Mouse (Mus musculus): ENCODE data around the gene Gse1. TPM values are rescaled to one million over a fixed set of nuclear protein-coding genes. Genes with fewer than 3 reads are reported as not detected.

The Gse1 gene
- total RNA-seq, 1 experiment: 21.4 TPM

DNA sequence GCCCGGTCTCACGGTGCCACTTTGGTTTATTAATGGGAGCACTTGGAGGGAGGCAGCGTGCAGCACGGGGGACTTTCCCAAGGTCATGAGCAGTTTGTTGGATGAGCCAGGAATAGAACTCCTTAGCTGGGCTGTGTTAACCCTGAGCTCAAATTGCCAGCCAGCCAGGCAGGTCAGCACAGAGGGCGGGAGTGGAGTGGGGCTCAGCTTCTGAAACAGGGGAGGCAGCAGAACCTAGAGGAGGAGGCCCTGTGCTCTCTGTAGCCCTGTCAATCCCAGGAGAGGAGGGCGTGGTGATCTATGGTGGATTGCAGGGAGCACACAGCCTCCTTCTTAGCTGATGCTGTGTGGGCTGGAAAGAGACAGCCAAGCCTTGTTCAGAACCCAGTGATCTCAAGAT is 297.6 kb downstream of the Gse1 start:
- no peak for DNase-seq (ENCODE audit: low read depth, low spot score)
- Histone ChIP-seq H3K9ac (ENCODE audit: insufficient read depth, low read depth, low read length, poor library complexity, severe bottlenecking) (0 out of 2 replicates have a peak overlapping the region, but pooled peaks have one; percentile 7), H3K27ac (ENCODE audit: insufficient read depth, low read depth, low read length, poor library complexity, severe bottlenecking) (no peak overlapping the region), H3K9me3 (ENCODE audit: control insufficient read depth, insufficient read depth, low read depth, low read length) (no peaks in the 10 kb centered on the region), H3K4me3 (ENCODE audit: insufficient read depth in 1 of 2, low read depth in 1 of 2, low read length in 2 of 2, poor library complexity in 1 of 2, severe bottlenecking in 1 of 2) (no peak overlapping the region), H3K4me1 (ENCODE audit: control insufficient read depth in 2 of 2, insufficient read depth in 2 of 2, low read length in 2 of 2, poor library complexity in 1 of 2) (peaks cover 12 to 50% of the 10 kb centered on the region in 2 experiments), H3K36me3 (ENCODE audit: control insufficient read depth, insufficient read depth, low read length, poor library complexity, severe bottlenecking) (no peaks in the 10 kb centered on the region)
- in situ Hi-C loops (cut with MboI; ENCODE audit: low sequenced_read_pairs in 2 of 2, unreplicated experiment in 2 of 2): loop anchor here in 1 of 2 experiments (10.0 kb wide), 1 partner anchor 121 kb away; no protein-coding TSS in a partner anchor
- TF ChIP-seq HCFC1 (IDR thresholded peaks at IDR 0.05; ENCODE audit: borderline replicate concordance, insufficient read depth, low read length) (no peak), MAFK (IDR thresholded peaks at IDR 0.05; ENCODE audit: insufficient read depth, low read depth, low read length) (no peak), CHD2 (IDR thresholded peaks at IDR 0.05; ENCODE audit: low read depth, low read length) (no peak), ZNF384 (IDR thresholded peaks at IDR 0.05; ENCODE audit: low read depth, low read length) (no peak), ZC3H11A (IDR thresholded peaks at IDR 0.05; ENCODE audit: borderline replicate concordance, low read depth, low read length) (no peak)

DNA sequence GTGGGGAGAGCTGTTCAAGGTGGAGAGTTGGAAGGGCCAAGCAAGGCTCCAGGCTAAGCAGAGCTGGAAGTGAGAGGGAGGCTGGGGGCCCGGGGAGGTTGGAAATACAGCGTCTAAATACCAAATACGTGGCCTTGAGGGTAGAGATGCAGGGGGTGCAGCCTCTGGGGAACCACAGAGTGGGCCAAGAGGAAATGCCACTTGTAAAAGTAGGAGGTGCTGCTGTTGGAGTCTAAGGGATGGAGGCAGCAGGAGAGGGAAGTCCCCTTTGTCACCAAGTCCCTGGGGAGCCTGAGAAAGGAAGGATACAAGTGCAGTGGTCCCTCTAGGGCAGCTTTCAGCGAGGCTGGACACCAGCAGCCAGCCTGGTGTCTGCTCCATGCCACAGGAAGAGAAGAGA is 298.3 kb downstream of the Gse1 start:
- no peak overlapping the region for H3K4me3 ChIP-seq (ENCODE audit: insufficient read depth in 1 of 2, low read depth in 1 of 2, low read length in 2 of 2, poor library complexity in 1 of 2, severe bottlenecking in 1 of 2)
- H3K36me3 ChIP-seq (ENCODE audit: control insufficient read depth, insufficient read depth, low read length, poor library complexity, severe bottlenecking): no peaks in the 10 kb centered on the region
- no peaks in the 10 kb centered on the region for H3K9me3 ChIP-seq (ENCODE audit: control insufficient read depth, insufficient read depth, low read depth, low read length)
- H3K27ac ChIP-seq (ENCODE audit: insufficient read depth, low read depth, low read length, poor library complexity, severe bottlenecking): no peak overlapping the region
- in situ Hi-C loops (cut with MboI; ENCODE audit: low sequenced_read_pairs in 2 of 2, unreplicated experiment in 2 of 2): loop anchor here in 1 of 2 experiments (10.0 kb wide), 1 partner anchor 122 kb away; no protein-coding TSS in a partner anchor
- H3K4me1 ChIP-seq (ENCODE audit: control insufficient read depth in 2 of 2, insufficient read depth in 2 of 2, low read length in 2 of 2, poor library complexity in 1 of 2): peaks cover 15 to 53% of the 10 kb centered on the region in 2 experiments
- no peak overlapping the region; the same call in 1 of the 2 replicates for H3K9ac ChIP-seq (ENCODE audit: insufficient read depth, low read depth, low read length, poor library complexity, severe bottlenecking)
- TF ChIP-seq HCFC1 (IDR thresholded peaks at IDR 0.05; ENCODE audit: borderline replicate concordance, insufficient read depth, low read length) (no peak), ZC3H11A (IDR thresholded peaks at IDR 0.05; ENCODE audit: borderline replicate concordance, low read depth, low read length) (no peak), MAFK (IDR thresholded peaks at IDR 0.05; ENCODE audit: insufficient read depth, low read depth, low read length) (no peak), ZNF384 (IDR thresholded peaks at IDR 0.05; ENCODE audit: low read depth, low read length) (no peak), CHD2 (IDR thresholded peaks at IDR 0.05; ENCODE audit: low read depth, low read length) (no peak)
- DNase-seq (ENCODE audit: low read depth, low spot score): no peak

DNA sequence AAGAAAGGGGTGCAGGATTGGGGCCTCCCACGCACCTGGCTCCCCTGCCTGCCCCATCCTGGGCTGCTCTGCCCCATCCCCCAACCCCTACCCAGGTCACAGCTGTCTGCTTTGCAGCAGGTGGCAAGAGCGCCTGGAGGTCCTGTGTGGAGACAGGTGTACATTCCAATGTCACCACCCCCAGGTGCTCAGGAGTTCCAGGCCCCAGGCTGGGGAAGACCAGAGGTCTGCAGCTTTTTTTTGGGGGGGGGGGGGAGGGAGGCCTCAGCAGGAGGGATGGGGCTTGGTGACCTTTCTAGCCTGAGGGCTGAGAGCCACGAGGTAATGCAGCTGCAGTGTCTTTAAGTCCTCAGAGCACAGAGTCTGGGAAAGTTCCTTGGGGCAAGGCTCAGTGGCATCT is 300.1 kb downstream of the Gse1 start:
- DNase-seq (ENCODE audit: low read depth, low spot score): peak; percentile 51
- Histone ChIP-seq H3K4me3 (ENCODE audit: insufficient read depth in 1 of 2, low read depth in 1 of 2, low read length in 2 of 2, poor library complexity in 1 of 2, severe bottlenecking in 1 of 2) (peak overlapping the region in 1 of 2 experiments; percentile 6; a peak in 1 of 4 replicates), H3K4me1 (ENCODE audit: control insufficient read depth in 2 of 2, insufficient read depth in 2 of 2, low read length in 2 of 2, poor library complexity in 1 of 2) (peaks cover 19 to 59% of the 10 kb centered on the region in 2 experiments)

DNA sequence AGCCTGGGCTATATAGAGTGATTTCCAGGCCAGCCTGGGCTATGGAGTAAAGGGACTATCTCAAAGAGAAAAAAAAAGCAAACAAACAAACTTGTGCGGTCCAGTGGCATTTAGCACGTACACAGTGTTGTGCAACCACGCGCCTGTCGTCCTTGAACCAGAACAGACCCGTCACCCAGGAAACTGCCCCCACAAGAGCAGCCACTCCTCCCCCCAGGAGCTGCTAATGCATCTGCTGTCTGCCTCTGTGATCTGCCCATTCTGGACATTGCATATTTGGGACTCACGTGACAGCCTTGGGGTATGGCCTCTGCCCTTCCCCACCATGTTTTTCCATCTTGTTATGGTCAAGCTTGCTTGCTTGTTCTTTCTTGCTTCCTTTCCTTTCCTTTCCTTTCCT is 301.0 kb downstream of the Gse1 start:
- TF ChIP-seq ZNF384 (IDR thresholded peaks at IDR 0.05; ENCODE audit: low read depth, low read length): no peak
- no peak for TF ChIP-seq ZC3H11A (IDR thresholded peaks at IDR 0.05; ENCODE audit: borderline replicate concordance, low read depth, low read length)
- TF ChIP-seq MAFK (IDR thresholded peaks at IDR 0.05; ENCODE audit: insufficient read depth, low read depth, low read length): no peak
- no peak for TF ChIP-seq CHD2 (IDR thresholded peaks at IDR 0.05; ENCODE audit: low read depth, low read length)
- TF ChIP-seq HCFC1 (IDR thresholded peaks at IDR 0.05; ENCODE audit: borderline replicate concordance, insufficient read depth, low read length): no peak
- H3K4me3 ChIP-seq (ENCODE audit: insufficient read depth in 1 of 2, low read depth in 1 of 2, low read length in 2 of 2, poor library complexity in 1 of 2, severe bottlenecking in 1 of 2): no peak overlapping the region
- in situ Hi-C loops (cut with MboI; ENCODE audit: low sequenced_read_pairs in 2 of 2, unreplicated experiment in 2 of 2): loop anchor here in 1 of 2 experiments (10.0 kb wide), 1 partner anchor 124 kb away; no protein-coding TSS in a partner anchor
- no peaks in the 10 kb centered on the region for H3K9me3 ChIP-seq (ENCODE audit: control insufficient read depth, insufficient read depth, low read depth, low read length)
- peak overlapping the region; percentile 81; the same call in 1 of the 2 replicates for H3K27ac ChIP-seq (ENCODE audit: insufficient read depth, low read depth, low read length, poor library complexity, severe bottlenecking)
- H3K9ac ChIP-seq (ENCODE audit: insufficient read depth, low read depth, low read length, poor library complexity, severe bottlenecking): no peak overlapping the region
- H3K4me1 ChIP-seq (ENCODE audit: control insufficient read depth in 2 of 2, insufficient read depth in 2 of 2, low read length in 2 of 2, poor library complexity in 1 of 2): peaks cover 19 to 66% of the 10 kb centered on the region in 2 experiments
- no peaks in the 10 kb centered on the region for H3K36me3 ChIP-seq (ENCODE audit: control insufficient read depth, insufficient read depth, low read length, poor library complexity, severe bottlenecking)
- no peak for DNase-seq (ENCODE audit: low read depth, low spot score)

More for the DNA sequence above, 300.1 kb downstream of the Gse1 start:
- H3K9me3 ChIP-seq (ENCODE audit: control insufficient read depth, insufficient read depth, low read depth, low read length): no peaks in the 10 kb centered on the region
- TF ChIP-seq MAFK (IDR thresholded peaks at IDR 0.05; ENCODE audit: insufficient read depth, low read depth, low read length) (no peak), ZNF384 (IDR thresholded peaks at IDR 0.05; ENCODE audit: low read depth, low read length) (no peak), ZC3H11A (IDR thresholded peaks at IDR 0.05; ENCODE audit: borderline replicate concordance, low read depth, low read length) (no peak), HCFC1 (IDR thresholded peaks at IDR 0.05; ENCODE audit: borderline replicate concordance, insufficient read depth, low read length) (no peak)
- H3K36me3 ChIP-seq (ENCODE audit: control insufficient read depth, insufficient read depth, low read length, poor library complexity, severe bottlenecking): no peaks in the 10 kb centered on the region
- H3K27ac ChIP-seq (ENCODE audit: insufficient read depth, low read depth, low read length, poor library complexity, severe bottlenecking): peak overlapping the region; percentile 81
- in situ Hi-C loops (cut with MboI; ENCODE audit: low sequenced_read_pairs in 2 of 2, unreplicated experiment in 2 of 2): loop anchor here in 1 of 2 experiments (10.0 kb wide), 1 partner anchor 124 kb away; no protein-coding TSS in a partner anchor
- H3K9ac ChIP-seq (ENCODE audit: insufficient read depth, low read depth, low read length, poor library complexity, severe bottlenecking): peak overlapping the region; percentile 25; the same call in 1 of the 2 replicates
